Mouse (Mus musculus): ENCODE measurements around the gene Gzmm.

- TF ChIP-seq CTCF (conservative IDR thresholded peaks at IDR 0.05; ENCODE audit: low read length) (no peak), POU5F1 (IDR thresholded peaks at IDR 0.05; ENCODE audit: borderline replicate concordance, low read length) (no peak), NANOG (IDR thresholded peaks at IDR 0.05; ENCODE audit: borderline replicate concordance, low read length) (no peak)
Observed at GRCm38 (mm10) chr10:79723692-79724091, 34.9 kb downstream of the Gzmm start.
